Mouse (Mus musculus): ENCODE data around the gene Hspg2.
A peak's percentile ranks its signal among the peaks of the same experiment; 100 is the strongest.

Gene Hspg2

DNA sequence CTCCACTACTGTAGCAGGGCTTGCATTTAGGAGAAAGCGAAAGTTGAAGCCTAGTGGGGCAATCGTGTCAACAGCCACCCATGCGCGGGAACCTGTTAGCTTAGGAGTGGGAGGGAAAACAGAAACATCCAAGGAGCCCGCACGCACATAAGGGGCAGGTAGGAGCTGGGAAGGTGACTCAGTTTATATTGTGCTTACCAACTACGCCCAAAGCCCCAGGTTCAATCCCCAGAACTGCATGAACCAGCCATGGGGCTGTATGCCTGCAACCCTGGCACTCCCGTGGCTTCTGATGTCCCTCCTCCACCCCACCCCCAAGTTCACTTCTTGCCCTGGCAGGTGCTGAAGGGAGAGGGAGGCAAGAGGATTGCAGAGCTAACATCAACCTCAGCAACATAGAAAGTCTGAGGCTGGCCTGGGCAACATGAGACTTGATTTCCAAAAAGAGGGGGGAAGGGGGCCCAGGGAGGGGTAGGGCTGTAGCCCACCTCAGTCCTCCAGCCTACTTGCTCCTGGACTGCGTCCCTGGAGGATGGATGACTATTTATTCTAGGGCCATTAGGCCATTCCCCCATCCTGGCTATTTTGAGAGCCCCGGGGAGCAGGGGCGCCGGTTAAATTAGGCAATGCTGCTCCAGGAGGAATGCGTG, 12.9 kb downstream of the Hspg2 start:
- no peak for DNase-seq

DNA sequence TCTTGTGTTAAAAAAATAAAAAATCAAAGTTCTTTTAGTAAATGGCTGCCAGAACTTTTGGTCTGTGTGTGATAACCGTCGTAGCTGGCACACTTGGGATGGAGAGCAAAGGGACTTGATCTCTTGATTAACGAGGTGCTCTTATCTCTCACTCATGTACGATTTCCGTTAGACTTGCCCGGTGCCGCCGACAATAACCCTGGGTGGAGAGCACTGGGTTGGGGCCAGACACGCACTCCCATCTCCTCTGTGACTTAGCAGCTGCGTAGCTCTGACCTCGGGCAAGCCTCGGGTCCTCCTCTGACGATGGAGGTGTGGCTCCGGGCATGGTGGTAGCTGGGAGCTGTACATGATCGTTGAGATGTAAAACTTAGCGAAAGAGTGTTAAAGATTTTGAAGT, 15.3 kb downstream of the Hspg2 start:
- peak in 1 of 2 experiments; percentile 37 for DNase-seq

GRCm38 (mm10) chr4:137484586-137484985, 16.0 kb downstream of the Hspg2 start:
- no peak for DNase-seq

DNA sequence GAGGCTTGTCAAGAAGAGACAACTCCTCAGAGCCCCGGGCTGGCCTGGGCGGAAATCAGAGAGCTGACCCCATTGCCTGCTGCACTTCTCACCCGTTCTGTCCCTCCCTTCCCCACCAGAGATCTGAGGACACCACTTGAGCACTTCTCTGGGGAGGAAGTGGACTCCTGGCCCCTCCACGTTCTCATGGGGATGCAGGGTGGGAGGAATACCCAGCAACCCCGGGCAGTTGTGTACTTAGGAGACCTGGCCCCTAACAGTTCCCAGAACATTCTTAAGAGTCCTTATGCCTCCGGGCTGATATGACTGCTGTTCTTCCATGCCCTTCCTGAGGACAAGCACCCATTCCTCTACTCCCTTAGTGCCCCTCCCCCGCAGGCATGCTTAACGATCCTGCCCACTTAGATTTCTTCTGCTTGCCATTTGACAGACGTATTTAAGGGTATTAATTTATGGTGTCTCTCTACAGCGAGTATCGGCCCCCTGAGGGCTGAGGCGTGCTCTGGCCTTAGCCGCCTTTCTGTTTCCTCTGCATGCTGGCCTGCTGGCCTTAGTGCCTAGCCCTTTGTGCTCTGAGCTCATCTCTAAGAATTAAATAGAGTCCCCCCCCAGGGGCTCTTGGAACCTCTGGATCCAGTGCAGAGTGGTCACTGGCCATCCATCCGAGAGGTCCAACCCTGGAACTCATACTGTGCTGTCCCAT, 16.8 kb downstream of the Hspg2 start:
- DNase-seq = peak in 1 of 2 experiments; percentile 40

- no peak for DNase-seq
Measured at GRCm38 (mm10) chr4:137486081-137487014, 17.8 kb downstream of the Hspg2 start.

DNA sequence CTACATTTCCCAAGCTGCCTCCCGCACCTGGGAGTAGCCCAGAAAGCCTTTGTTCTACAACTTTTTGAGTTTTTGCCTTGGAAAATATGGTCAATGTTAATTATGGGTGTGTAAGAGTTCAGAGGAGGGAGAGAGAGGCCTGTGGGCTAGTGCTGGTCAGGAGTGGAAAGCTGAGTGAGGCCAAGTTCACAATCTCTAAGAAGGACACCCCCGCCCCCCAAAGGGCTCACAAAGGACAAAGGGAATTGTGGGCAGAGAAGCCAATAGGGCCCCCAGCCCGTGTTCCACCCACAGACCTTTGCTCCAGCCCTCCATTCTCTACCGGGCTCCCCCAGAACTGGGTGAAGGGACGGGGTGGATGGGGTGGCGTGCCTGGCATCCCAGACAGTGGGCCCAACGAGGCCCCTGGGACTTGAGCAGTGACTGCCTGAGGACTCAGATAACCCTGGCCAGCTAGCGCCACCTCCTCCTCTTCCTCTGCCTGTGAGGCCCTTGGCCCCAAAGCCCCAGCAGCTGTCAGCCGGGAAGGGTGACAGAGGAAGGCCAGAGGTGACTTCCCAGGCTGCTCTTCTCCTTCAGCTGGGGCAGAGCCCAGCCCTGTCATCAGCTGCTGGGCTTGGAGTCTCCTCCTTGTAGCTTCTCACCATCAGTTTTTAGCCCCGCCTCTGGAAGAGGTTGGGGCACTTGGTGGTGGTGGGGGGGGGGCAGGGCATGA, 18.9 kb downstream of the Hspg2 start:
- DNase-seq = peak; percentile 48 to 66

DNA sequence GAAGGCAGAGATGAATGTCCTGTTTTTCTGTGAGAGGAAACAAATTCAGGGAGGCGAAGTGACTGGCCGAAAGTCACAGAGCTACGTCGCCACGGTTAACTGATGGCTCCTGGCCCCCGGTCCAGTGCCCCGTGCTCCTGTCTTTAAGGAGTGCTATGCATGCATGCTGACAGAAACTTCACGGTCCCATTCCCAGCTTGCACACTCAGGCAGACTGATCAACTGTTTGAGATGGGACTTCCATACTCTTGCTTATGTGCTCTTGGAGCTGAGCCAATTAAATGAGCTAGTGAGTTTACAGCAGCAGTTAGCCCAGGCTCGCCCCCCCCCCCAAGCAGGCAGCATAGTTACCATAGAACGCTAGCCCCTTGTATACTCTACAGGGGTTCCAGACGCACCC, 19.5 kb downstream of the Hspg2 start:
- no peak for DNase-seq

DNA sequence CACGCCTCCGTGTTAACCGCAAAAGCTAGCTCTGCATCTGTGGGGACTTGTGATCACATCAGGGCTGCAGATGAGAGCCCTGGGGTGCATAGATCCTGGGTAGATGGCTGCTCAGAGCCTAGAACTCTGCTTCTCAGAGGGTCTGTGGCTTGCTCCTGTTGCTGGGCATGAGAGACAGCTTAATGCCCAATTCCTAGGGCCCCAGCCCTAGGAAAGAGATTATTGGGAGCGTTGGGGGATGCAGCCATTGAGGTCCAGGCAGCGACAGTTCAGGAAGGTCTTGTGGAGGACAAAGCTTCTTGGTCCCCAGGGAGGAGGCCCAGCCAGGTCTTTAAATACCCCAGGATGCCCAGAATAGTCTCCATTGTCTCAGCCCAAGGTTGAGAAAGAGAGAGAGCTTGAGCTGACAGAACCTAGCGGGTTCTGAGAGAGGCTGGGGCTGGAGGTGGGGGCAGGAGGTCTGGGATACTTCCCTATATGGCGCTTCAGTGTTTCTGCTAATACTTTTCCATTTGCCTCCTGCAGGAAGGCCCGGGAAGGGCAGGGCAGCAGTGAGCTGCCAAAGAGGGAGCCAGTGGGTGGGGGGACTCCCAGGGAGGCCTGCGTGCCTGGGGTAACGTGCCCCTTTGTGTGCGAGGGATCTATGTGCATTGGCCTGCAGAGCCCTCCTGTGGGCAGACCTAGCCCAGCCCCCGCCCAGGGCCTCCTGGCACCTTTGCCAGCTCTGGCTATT, 20.2 kb downstream of the Hspg2 start:
- no peak for DNase-seq

DNA sequence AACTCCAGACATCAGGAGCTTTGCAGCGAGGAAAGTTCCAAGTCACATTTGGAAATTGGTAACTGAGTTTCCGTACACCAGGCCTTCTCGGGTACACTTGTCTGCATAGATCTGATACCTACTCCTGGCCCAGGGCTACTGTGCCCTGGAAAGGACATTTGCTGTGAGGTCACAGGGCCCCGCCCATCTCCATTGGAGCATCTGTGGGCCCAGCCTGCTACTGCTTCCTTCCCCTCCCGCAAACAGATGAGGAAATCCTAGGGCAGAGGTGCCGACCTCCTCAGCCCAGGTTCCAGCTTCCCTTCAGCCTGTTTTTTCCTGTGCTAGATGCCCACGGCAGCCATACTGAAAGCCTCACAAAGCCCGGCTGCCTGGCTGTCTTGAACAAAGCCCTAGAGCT, 21.4 kb downstream of the Hspg2 start:
- no peak for DNase-seq

DNA sequence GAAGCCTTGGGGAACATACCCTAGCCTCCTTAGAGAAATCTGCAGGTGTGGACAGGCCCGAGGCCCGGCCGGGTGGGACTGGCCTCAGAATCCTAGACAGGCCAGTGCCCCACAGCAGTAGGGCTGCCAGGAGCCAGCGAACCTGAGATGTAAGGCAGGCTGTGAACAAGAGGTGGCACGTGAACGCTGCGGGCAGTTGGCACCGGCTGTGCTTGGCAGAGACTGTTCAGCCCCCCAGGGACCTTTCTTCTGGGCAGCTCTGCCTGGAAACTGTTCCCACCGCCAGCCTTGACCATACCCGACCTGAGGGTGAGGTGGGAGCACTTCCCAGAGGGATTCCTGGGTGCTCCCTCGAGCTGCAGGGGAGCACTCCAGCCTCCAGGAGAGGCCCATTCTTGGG, 24.0 kb downstream of the Hspg2 start:
- no peak for DNase-seq

DNA sequence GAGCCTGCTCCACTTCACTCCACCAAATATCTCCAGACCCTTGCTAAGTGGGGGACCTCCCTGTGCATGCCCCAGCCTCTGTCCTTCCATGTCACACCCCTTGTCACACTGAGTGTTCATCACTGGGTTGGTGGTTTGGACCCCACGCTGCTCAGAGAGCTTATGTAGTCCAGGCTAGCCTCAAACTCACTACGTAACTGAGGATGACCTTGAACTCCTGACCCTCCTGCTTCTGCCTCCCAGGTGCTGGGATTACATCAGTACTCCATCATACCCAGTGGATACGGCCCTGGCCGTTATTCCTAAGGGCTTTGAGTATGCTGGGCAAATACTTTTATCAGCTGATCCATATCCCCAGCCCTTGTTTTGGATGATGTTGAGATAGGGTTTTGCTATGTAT, 24.6 kb downstream of the Hspg2 start:
- no peak for DNase-seq

- no peak for DNase-seq
Measured at GRCm38 (mm10) chr4:137494751-137495500, 26.4 kb downstream of the Hspg2 start.

DNA sequence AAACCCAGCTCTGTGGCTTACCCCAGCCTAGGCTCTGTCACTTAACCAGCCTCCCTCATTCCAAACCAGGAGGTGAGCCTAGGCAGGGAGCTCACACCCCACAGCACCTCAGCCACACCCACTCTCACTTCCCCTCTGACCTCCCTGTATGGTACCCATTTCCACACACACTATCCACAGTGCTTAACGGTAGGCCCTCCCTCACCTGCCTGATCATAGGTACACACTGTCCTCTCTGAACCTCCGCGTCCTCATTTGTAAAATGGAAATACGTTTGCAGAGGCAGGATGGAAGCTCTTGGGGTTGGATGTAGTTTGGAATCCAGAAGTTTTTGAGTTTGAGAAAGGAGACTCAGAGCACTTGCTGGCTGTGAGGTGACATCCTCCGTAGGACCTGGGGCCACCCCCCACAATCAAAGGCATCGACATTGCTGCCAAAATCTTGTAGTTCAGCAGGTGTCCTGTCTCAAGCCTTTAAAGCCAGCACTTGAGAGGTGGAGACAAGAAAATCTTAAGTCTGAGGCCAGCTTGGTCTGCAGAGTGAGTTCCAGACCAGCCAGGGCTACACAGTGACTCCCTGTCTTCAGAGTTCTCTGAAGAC, 27.0 kb downstream of the Hspg2 start:
- DNase-seq = no peak

DNA sequence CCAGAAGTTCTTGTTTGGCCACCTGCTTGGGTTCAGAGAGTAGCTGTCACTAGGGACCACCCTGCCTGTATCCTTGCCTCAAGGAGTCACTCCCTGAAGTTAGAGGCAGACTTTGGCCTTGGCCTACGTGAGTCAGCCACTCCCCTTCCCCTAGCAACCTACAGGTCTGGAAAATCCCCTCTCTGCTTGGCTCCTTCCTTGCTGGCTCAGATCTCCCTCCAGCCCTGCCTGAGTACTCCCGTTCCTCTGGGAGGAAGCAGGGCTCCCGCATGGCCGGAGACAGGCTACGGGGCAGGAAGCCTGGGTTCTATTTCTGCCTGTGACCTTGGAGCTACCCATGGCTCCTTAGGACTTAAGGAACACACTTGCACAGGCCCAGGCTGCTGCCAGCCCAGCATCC, 28.8 kb downstream of the Hspg2 start:
- DNase-seq = no peak

- DNase-seq = no peak
Measured at GRCm38 (mm10) chr4:137497892-137498722, 29.5 kb downstream of the Hspg2 start.

DNA sequence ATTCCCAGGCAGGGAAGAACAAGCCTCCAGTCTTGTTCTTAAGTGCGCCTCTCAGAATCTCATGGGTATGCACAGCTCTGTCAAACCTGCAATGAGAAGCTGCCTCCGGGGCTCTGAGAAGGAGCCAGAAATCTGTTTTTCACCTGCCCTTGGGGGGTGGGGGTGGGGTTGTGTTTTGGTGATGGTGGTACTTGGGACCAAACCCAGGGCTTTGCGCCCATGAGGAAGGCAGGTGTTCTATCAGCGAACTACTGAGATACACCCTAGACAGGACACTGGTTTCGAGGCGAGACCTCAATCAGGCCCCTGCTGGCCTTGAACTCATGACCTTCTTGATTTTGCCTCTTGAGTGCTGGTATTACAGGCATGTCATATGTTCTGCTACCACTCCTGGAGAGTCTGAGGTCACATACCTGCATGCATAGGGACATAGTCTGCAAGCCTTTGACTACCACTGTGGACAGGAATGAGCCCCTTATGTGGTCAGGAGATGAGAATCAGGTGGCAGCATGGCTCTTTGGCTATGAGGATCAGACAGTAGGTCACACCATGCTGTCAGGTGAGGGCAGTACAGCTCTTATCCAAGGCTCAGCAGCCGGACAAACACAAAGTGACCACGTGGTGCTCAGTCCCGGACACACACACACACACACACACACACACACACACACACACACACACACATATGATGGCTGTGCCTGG, 30.5 kb downstream of the Hspg2 start:
- DNase-seq = no peak

GRCm38 (mm10) chr4:137500149-137500548, 31.6 kb downstream of the Hspg2 start:
- DNase-seq = no peak

GRCm38 (mm10) chr4:137500953-137501352, 32.4 kb downstream of the Hspg2 start:
- no peak for DNase-seq

DNA sequence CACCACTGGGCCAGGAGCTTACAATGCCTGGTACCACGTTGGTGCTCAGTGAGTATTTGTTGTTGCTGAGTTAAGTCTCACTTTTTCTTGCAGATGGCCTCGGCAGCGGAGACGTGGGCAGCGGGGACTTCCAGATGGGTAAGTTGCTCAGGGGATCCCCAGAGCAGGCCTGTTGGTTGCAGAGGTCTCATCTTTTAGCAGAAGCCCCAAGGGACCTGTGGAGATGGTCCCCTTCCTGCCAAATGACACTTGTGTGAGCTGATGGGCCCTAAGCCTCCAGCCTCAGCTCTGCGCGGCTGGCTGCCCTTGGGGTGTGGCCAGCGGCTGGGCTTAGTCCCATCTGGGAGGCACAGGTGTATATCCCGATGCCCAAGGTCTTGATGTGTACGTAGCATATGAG, 33.6 kb downstream of the Hspg2 start:
- no peak for DNase-seq

Data from lung, adult 18-20 months (tissue).